Mouse (Mus musculus): ENCODE measurements around the gene Lamtor3.

DNA sequence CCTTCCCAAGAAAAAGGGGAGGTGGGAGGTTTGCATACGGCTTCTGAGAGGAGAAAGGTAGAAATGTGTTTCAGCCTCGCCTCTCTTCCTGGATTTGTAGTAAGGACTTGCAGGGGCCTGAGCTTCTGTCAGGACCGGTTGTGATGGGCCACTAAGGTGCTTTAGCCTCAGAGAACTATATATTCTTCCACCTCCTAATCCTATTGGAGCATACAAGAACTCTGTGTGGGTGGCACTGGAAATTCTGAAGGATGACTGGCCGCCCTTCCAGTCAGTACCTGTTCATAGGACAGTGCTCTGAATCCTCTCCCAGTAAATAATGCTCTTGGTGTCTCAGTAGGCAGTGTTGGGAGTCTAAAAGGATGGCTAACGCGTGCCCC, 616 bp downstream of the Lamtor3 start:
- TF ChIP-seq MAX (IDR thresholded peaks at IDR 0.05) (no peak), CTCF (IDR thresholded peaks at IDR 0.05; ENCODE audit: control insufficient read depth, insufficient read depth, insufficient read length) (no peak)

All from C2C12 (cell line).